Mouse (Mus musculus): ENCODE results near the gene Gm11492.

Gene Gm11492

DNA sequence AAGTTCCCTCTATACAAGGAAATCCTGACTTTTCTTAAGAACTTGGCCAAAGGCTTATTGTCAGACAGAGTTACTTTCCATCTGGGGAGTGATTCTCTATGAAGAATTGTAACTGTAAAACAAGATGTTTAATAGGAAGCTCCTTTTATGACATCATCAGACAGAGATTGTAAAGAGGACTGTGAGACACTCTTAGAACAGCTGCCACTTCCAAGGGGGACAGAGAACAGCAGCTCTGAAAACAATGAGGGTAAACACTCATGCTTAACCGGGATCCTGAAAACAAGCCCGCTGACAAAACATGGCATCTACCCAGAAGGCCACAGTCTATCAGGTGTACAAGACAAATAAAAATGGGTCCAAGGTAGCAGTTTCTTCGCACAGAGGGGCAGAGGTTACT is at the start of gene Gm11492:
TSS of gene Gm11492 (plus strand) at position 153 of the 400 bp plus-strand sequence.
- no peak for DNase-seq

DNA sequence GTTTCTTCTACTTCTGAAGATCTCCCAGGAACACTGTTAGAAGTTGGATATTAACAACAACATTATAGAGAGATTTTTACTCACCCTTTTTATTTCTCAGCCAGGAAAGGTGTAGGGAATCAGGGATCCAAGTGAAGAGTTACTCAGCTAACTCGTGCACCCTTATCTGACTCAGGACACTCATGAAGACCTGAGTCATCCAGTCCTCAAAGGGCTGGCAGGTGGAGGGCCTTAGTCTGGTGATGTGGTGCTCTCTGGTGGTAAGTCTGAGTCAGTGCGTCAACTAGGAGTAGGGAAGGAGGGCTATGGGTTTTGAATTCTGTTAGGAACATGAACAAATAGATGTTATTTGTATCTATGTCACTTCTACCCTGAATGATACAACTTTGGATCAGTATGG is 47.2 kb upstream of the Gm11492 start:
- DNase-seq, result peak; percentile 27

DNA sequence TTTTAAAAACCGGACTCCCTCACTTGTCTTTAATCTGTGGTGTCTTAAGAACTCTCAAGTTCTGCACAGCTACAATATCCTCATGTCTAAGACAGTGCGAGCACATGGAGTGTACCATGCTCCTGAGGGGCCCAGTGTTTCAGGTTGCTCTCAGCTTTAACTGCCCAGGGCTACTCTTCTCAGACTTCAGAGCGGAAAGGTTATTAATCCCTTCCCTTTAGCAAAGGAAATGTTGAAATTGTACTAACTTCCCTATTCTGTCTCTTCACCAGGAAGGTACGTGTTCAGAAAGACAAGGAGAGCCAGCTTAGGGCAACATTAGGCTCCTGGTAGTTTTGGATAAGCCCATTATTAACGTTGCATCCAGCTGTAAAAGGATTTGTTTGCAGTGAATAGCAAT is 43.0 kb upstream of the Gm11492 start:
- no peak for DNase-seq

DNA sequence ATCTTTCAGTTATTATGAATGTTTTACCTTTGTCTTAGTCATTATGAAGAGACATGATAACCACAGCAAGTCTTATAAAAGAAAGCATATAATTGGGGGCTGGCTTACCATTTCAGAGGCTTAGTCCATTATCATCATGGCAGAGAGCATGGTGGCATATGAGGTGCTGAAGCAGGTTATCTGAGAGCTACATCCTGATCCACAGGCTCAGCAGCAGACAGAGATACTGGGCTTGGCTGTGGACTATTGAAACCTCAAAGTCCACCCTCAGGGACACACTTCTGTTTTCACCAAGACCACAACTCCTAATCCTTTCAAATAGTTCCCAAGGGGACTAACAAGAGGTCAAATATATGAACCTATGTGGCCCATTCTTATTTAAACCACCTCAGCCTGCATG is 42.5 kb upstream of the Gm11492 start:
- no peak for DNase-seq

DNA sequence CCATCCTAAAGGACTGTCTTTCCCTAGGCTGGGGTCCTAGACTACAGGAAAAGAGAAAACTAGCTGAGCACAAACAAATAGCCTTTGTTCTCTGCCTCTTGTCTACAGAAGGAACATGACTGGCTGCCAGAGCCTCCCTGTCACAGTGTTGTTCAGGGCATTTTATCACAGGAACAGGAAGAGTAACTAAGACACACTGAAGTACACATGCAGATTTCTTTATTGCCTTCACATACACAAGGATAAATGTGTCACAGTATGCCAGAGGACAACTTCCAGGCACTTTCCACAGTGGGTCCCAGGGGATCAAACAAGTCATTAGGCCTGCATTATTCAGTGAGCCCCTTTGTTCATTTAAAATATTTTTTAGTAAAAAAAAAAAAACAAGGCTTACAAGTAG is 41.7 kb upstream of the Gm11492 start:
- no peak for DNase-seq

DNA sequence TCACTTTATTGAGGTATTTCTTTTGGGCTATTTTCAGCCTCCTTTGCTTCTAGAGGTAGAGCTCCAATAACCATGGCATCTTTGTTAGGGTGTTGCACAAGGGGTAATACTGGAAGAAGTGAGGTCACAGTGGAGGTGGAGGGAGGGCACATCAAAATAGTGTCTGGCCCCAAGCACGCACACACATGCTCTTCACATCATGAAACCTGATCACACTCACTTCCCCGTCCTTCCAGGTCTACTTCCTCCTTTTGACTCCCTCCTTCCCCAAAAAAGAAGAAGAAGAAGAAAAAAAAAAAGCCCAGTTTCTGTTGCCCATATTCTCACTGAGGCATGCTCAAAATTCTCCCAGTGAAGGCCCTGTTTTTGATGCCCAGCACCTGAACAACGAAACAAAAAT is 39.1 kb upstream of the Gm11492 start:
- DNase-seq, result no peak

DNA sequence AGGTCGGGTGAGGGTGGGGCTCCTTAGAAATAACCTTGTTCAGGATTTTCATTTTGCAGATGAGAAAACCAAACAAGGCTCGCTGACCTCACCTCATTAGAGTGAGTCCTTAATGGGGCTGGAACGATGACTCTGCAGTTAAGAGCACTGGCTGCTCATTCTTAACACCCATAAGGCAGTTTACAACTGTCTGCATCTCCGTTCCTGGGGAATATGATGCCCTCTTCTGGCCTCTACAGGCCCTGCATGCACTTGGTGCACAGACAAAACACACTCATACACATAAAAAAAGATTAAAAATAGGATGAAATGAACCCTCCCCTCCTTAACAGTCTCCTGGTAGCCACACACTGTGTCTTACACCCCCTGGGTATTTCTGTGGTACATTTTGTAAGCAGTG is 38.5 kb upstream of the Gm11492 start:
- DNase-seq, result no peak

DNA sequence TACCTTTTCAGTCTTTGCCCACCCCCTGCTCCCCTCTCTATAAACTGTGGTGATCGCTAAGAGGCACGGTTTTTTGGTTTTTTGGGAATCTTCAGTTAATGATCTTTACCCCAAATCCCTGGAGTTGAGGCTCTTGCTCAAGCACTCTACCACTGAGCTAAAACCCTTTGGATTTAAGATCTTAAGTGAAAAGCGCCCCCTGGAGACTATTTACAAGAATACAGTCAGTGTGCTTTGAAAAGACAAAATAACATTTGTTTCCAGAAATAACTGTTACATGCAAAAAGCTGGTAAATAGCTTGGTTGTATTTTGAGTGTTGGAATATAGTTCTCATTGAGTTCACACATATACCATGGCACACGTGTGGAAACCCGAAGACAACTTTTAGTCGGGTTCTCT is 34.8 kb upstream of the Gm11492 start:
- no peak for DNase-seq

DNA sequence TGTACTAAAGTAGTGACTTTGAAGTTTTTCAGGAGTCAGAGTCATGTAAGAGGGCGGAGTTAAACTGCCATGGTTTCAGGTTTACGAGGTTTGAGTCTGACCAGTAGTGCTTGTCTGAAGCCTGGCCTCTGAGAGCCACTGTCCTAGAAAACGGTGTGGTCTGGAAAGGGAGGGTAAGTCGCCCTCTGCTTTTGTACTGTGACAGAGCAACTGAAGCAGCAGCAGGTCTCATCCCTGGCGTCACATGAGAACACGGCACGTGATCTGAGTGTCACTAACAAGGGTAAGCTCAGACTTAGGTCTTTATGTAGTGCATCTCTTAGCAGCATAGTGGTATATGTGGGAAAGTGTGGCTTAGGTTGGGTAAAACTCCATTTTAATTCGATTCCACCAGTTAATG is 24.2 kb upstream of the Gm11492 start:
- no peak for DNase-seq

DNA sequence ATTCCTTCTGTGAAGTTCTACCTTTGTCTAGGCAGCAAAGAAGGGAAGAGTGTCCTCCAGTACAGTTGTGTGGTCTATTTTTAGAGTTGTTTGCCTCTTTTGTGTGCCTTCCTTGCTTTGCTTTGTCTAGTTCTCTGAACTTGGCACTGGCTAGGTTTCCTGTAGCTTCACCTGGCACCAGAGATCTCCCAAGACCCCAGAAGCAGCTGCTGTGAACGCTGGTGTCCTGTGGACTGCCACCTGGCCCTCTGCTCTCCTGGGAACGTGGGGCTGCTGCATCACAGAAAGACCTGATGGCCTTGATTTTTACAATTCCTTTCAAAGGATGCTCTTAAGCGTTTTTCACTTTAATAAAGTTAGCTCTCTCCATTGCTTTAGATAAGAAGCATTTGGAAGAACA is 23.5 kb upstream of the Gm11492 start:
- no peak for DNase-seq

DNA sequence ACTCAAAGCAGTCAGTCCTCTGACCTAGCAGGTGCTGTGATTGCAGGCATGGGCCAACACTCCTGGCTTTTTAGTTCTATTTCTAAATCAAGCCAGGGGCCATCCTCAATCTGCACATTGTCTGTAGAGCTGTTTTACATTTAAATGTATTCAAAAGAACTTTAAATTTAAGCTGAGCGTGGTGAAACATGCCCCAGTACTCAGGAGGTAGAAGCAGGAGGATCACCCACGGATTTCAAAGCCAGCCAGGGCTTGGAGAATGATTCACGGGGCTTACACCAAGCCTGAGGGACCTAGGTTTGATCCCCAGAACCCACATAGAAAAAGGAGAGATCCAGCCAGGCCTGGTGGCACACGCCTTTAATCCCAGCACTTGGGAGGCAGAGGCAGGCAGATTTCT is 13.1 kb upstream of the Gm11492 start:
- no peak for DNase-seq

DNA sequence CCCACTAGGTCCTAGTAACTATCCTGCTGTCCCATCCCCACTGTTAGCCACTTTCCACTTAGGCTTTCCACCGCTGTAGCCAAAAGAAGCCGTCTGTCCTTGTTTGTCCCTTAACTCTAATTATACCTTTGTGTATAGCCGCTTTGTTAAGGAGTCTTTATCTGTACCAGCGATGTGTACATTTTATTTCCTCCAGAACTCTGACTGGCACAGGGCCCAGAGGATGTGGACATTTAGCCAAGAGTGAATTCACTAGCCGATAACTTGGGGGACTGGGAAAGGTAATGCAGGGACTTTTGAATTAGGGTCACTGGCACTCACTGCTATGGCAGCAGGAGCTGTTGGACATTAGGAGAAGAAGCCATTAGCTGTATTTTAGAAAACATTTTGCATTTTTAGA is 12.1 kb upstream of the Gm11492 start:
- DNase-seq, result no peak

DNA sequence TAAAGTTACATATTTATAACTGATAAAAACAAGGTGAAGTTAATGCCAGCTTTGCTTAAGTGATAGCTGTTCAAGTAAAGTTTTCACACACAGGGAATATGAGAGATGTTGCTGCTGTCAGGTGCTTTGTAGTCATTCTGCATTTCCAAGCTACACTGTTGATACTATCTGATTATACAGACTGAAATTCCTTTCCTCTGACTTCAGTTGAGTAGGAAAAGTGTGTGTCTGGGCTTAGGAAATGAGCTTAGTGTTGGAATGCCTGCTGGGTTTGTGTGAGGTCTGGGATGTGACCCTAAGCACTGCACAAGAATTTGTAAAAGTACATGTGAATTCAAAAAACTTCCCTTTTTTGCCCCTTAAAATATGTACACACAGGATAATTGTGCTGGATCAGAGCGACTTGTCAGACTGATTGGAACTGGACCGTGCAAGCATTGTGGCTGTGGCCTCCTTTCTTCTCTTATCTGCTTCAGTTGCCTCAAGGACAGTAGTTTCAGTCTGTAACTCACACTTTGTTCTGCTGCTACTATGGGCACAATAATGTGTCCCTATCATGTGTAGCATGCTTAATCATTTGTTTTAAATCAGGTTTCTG is 11.2 kb upstream of the Gm11492 start:
- no peak for DNase-seq

DNA sequence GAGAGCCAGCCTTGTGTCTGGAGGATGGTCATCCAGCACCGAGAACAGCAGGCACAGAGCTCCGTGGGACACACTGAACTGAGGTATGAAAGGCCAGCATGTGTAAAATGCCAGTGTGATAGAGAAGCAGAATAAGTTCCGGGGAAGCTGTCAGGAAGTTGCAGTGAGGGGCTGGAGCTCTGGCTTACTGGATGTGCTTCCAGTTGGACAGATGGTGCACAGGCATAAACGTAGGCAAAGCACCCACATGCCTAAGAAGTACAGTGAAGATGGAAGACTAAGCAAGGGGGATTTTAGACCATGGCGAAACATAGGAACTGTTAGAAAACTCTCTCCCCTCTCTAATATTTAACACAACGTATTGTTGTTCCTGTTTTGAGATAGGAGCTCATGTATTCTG is 5.2 kb upstream of the Gm11492 start:
- DNase-seq, result no peak

DNA sequence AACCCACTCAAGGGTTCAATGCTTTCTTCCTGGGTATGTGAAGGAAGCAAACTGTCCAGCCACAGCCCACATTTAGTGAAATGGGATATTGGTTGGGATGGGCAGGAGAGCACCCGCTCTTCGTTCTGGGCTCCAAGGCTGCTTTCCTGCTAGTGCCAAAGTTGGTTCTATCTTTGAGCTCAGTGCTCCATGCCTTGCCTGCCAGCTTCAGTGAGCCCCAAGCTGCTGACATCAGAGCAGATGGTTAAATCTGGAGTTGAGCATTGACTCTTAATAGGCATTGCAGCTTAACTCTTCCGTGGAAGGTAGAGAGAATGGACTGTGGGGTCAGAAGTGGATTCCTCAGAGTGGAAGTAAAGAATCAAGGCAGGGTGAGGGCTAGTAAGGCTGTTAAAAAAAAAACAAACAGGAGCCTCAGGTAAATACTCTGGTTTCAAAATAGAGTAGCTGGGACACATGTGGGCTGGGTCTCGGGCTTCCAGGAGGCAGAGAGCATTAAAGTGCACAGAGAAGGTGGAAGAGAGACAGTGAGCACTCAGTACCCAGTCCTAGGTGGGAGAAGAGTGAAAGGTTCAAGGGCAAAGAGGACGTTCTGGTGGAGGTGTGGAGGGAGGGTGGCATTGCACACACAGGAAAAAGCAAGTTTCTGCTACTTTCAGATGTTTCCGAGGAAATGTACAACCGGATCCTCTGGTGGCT is 2.0 kb downstream of the Gm11492 start, which contains the start of gene Sept4:
TSS of gene Sept4 (plus strand) at position 649 of the 699 bp plus-strand sequence.
- DNase-seq, result no peak

DNA sequence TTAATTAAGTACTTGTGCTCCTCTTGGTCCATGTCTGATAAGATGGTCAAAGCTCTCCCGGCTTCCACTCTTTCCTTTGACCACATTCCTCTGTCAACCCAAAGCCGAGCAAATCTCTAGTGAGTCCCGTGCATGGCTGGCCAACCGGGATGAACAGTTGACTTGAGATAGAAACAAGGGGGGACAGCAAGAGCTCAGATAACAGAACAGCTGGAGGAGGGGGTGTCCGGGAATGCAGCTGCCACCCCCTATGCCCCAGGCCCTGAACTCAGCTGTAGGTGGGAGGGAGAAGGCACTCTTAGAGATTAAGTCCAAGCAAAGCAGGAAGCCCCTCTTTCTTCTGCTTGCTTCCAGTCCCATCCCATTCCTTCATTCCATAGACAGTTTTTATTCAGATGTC is 4.3 kb downstream of the Gm11492 start:
- DNase-seq, result no peak

DNA sequence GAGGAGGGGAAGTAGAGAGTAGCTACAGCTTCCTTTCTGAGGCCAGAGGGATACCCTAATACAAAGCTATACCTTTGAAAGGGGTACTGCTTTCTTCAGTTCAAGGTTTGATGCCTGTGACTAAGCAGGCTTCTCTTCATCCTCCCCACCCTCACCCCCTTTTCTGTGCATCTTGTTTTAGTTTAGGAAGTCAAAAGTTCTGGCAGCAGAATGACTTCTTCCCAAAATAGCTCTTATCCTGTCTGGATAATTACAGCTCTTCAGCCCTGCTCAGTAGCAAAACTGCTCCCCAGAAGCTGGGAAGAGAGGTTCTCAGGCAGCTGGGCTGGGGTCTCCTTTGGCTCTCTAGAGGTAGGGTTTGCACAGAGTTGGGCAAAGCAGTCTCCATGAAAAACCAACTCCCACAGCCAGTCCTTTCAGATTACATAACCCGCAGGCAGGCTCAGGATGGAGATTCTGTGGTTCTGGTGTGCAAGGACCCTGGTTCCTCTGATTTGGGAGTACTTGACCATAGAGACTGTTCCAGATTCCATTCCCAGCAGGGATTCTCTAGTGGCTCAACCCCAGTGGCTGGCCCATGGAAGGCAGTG is 5.0 kb downstream of the Gm11492 start:
- peak; percentile 17 for DNase-seq

DNA sequence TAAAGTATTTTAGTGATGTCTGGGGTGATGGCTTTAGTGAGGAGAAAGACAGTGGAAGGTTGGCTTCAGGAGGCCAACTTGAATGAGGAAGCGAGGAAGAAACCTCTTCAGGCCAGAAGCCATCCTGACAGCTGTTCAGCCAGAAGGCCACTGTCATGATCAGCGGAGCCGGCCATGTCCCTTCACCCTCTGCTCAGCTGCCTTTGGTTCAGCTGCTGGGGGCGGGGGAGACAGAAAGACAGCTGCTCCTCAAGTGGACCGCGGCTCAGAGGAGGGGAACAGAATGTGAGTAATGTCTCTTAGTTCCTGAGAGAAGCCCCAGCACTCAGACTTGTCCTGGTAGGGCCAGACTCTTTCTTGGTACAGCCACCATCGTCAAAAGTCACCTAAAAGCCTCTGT is 7.3 kb downstream of the Gm11492 start:
- no peak for DNase-seq

DNA sequence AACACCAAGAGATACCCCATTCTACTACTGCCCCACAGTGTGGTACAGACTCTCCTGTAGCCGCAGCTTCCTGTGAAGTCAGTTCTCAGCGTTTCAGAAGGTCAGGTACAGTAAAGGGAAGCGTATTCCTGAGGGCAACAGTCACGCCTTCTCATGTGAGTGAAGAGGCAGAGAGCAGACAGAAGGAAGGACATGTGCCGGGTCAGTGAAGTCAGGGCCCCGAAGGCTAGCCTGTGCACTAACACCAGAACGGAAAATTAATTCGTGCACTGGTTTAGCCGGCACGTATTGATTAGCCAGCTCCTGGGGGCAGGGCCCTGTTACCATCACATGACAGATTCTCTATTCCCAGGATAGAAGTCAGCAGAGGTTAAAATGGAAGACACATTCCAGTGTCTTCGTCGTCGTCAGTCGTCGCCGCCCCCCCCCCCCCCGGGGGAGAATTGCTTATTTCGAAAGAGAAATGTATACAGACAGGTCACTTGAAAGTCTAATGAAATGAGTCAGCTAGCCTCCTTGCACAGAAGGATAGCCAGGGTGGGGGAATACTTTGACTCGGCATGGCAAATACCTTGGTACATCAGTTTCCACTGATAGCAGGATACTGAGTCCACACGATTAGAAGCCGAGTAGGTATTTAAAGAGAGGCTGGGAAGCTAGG is 8.2 kb downstream of the Gm11492 start:
- DNase-seq, result peak; percentile 3

DNA sequence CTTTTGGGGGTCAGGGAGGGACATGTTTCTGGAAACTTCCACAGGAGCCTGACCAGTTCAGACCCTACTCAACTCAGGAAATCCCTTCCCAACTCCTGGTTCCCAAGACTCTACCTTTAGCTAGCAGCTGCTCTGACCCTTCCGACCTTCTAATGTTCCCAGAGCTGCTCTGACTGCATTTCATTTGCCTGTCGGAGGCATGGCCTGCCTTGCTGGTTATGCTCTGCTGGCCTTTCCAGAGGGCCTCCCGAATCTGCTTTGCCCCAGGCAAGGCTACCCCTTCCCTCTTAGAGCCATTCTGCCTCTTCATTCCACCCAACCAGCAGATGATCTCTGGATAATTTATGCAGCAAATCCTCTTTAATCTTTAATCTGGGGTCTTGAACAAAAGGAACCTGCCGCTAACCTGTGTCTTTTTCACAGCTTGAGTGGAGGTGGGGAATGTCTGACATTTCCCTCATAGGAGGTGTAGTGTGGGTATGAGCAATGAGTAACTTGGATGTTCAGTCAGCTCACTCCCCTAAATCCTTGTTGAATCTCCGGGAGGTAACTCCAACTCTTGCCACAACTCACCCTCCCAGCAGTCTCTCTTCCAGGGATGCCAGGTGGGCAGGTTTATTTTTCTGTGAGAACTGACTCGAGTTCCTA is 11.3 kb downstream of the Gm11492 start:
- peak; percentile 51 for DNase-seq

DNA sequence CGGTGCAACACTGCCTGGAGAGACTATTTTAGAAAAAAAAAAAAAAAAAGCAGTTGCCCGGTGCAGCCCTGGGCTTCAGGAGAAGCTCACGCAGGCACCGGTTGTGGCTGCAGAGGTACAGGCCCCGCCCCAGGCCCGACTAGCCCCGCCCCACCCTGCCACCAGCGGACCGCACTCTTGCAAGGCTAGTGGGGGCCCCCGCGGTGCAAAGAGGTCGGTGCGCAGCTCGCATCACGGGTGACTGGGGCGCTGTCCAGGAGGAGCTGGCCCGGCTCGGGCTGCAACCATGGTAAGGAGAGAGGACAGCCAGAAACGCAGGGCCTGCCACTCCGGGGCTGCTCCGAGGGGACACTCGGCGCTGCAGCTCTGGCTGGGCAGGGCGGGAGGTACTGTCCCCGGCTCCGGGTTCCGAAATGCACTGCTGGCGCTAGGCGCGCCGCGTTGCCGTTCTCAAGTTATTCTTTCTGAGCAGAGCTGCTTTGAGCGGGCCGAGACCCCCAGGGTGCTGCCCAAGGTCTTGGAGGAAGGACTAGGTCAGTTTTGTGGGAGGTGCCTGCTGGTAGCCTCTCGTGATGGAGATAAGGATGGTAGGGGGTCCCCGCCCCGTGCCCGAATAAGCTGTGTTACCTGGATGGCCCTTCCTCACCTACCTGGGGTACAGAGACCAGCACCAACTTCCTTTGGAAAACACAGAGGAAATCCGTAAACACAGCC is 12.0 kb downstream of the Gm11492 start:
- DNase-seq, result peak; percentile 66

DNA sequence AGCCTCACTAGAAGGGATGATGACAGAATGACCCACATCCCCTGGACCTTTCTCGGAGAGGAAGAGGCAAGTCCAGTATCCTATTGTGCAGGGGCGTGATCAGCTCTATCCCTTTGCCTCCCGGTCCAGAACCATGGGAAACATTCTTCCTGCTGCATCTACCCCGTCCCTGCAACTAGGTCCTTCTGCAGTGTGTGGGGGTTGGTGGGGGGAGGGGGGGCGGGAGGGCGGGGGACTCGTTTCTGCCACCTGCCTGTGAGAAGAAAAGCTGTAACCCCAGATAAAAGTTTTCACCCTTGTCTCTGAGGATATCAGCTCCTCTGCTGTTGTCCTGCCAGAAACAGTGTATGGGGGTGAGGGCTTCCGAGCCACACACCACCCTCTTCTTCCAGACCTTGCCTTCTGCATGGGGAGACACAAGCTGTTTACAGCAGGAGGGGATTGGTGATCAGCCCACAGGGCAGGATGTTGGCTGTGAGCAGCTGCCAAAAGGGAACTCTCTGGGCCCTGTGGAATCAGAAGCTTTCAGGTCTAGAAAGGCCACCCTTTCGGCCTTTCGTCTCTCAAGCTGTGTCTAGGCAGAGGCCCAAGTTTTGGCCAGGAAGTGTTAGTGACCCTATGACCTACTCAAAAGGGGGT is 12.6 kb downstream of the Gm11492 start:
- DNase-seq, result peak; percentile 46

Measured in kidney, adult 9 months (tissue).